In the genomic region with DNA sequence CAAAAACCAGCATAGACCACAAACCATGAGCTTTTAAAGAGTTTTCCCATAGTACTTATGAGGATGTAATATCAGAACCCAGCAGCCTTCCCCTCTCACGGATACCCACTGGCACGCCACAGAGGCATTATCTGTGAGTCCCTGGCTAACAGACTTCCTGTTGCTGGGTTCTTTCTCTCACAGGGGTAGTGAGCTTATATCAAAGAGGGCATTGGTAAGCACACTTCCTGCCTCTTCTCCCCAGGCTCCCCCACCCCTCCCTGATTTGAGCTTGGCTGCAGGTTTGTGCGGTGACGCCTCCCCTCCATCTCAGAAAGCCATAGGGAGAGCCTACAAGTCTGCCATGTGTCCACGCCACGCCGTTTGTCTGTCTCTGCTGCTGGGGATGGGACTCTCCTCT, we compare ENCODE assay signal across 13 mouse cellular contexts. TPM values are rescaled to one million over a fixed set of nuclear protein-coding genes. Genes with fewer than 3 reads are reported as not detected.
DNase-seq lines count a peak whose midpoint lies in the region; ATAC-seq lines count a peak whose summit lies in the region.
"Had no signal": no experiment of that assay in that cellular context is flagged by ENCODE, and none has a peak within 500 bp of the region (broad histone marks: within the 10 kb centered on the region; RNA-seq: fewer than 3 reads in every experiment).

No protein-coding gene starts in this region.

- H3K9ac ChIP-seq in kidney, embryonic 14.5 days (ENCODE audit: low read depth, low read length): no peak overlapping the region
- H3K9ac ChIP-seq: hindbrain, embryonic 14.5 days; stomach, embryonic 15.5 days had no signal

- no peak overlapping the region for H3K4me3 ChIP-seq in kidney, embryonic 14.5 days (ENCODE audit: low read length)
- H3K4me3 ChIP-seq: left cerebral cortex, adult 2 months; stomach, embryonic 15.5 days had no signal

- peaks cover 4% of the 10 kb centered on the region; the same call in 1 of the 2 replicates for H3K4me1 ChIP-seq in kidney, embryonic 14.5 days (ENCODE audit: control insufficient read depth, insufficient read depth, low read length)

- DNase-seq in 416B (ENCODE audit: low read depth): peak; percentile 99
- DNase-seq in induced T-regulatory cell, adult 2 months (ENCODE audit: low read depth): peak; percentile 79
- DNase-seq in naive thymus-derived CD4-positive, alpha-beta T cell, adult 2 months (ENCODE audit: low read depth): peak; percentile 86
- no peak for DNase-seq in gastrocnemius, postnatal 25 days
- DNase-seq in lung, postnatal 14 days: no peak
- DNase-seq: adrenal gland, adult 8-10 months; cerebellum, adult 18-20 months had no signal

- H3K27me3 ChIP-seq in kidney, embryonic 14.5 days (ENCODE audit: control insufficient read depth, insufficient read depth, low read length): no peaks in the 10 kb centered on the region; the same call in 1 of the 2 replicates

- no peak overlapping the region for H3K4me2 ChIP-seq in kidney, embryonic 14.5 days (replicated peaks; ENCODE audit: low read depth, low read length)
- H3K4me2 ChIP-seq: hindbrain, embryonic 14.5 days; stomach, embryonic 15.5 days had no signal

- WGBS in kidney, embryonic 14.5 days: 69% methylated on average over 7 of the region's 7 CpGs

- H3K36me3 ChIP-seq in kidney, embryonic 14.5 days (ENCODE audit: control insufficient read depth, insufficient read depth, low read length): no peaks in the 10 kb centered on the region
- H3K36me3 ChIP-seq: stomach, embryonic 15.5 days had no signal

- no peak overlapping the region for H3K27ac ChIP-seq in kidney, embryonic 14.5 days (ENCODE audit: low read depth, low read length)
- H3K27ac ChIP-seq: hindbrain, embryonic 14.5 days; kidney, postnatal 0 days; left cerebral cortex, adult 2 months; stomach, embryonic 15.5 days had no signal

- no peaks in the 10 kb centered on the region for H3K9me3 ChIP-seq in kidney, embryonic 14.5 days (ENCODE audit: control insufficient read depth, low read length)
- H3K9me3 ChIP-seq: stomach, embryonic 15.5 days had no signal

- ATAC-seq in CD4-positive, CD25-positive, alpha-beta regulatory T cell, adult 4 months: peak; percentile 80
- ATAC-seq in kidney, embryonic 14.5 days (ENCODE audit: low FRiP score, low TSS enrichment): no peak

RNA-seq across cellular contexts. Expression of a gene that starts 4.8 kb away (rescaled TPM):
- polyA plus RNA-seq in CD4-positive, CD25-positive, alpha-beta regulatory T cell, adult 4 months (2017; shearing (Covaris generic)): 10 to 100 TPM; 40.1 to 55.1 TPM
- 10 to 100 TPM in 1 of 2 experiments, 1 to 10 TPM in 1; 8.0 to 11.3 TPM for total RNA-seq in gastrocnemius, postnatal 25 days (2021)
- 60.9 and 85.5 TPM in 2 replicates for polyA plus RNA-seq in kidney, embryonic 14.5 days (2014; fragmentation: Nextera tagmentation; extraction: Ambion mirVana)

RNA-seq across cellular contexts. Expression of a gene that starts 54.0 kb away (rescaled TPM):
- not detected for polyA plus RNA-seq in CD4-positive, CD25-positive, alpha-beta regulatory T cell, adult 4 months (2017; shearing (Covaris generic))
- 10 to 100 TPM; 69.2 to 93.6 TPM for total RNA-seq in gastrocnemius, postnatal 25 days (2021)
- polyA plus RNA-seq in kidney, embryonic 14.5 days (2014; fragmentation: Nextera tagmentation; extraction: Ambion mirVana): not detected in 2 replicates
- total RNA-seq: adrenal gland, adult 8-10 months; left cerebral cortex, adult 2 months had no signal
- polyA plus RNA-seq: hindbrain, embryonic 14.5 days; kidney, postnatal 0 days; stomach, embryonic 15.5 days had no signal

Comparison
In these comparisons a context has a peak if more than half of its experiments do, and no peak if none do; other contexts are left out.
1. DNase-seq: peak in 416B (single experiment), induced T-regulatory cell, adult 2 months (single experiment) and naive thymus-derived CD4-positive, alpha-beta T cell, adult 2 months (single experiment); none in gastrocnemius, postnatal 25 days (single experiment) and lung, postnatal 14 days (single experiment).